Mouse (Mus musculus): Measurements from ENCODE around the gene Aldob. TPM values are rescaled to one million over a fixed set of nuclear protein-coding genes. Genes with fewer than 3 reads are reported as not detected.

Gene Aldob
- polyA plus RNA-seq (2021; fragmentation: Nextera tagmentation): 0.14 and 0.15 TPM in 2 replicates
- long read RNA-seq, experiment 1, partial matches to known transcripts: 1 of 1 reads
- long read RNA-seq, experiment 1, other reads (novel, unspliced or antisense): 0 of 1 reads
- long read RNA-seq, experiment 2: 0 reads

DNA sequence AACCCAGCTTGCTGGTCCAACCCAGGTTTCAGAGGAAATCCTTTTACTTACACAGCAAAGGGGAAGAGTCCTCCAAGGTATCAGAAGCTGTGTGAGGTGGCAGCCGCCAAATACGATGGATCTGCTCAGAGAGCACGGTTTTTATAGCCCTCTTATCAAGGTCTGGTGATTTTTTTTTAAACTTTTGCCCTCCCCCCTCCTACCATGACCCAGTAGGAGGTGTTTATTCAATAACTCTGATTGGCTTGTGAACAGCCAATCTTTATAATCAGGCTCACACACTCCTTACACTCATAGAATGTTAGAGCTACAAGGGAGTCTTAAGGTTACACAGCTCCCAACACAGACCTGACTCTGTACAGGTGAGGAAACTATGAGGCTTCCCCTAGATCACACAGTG, at the start of gene Aldob:
TSS of gene Aldob (minus strand) at position 164 of the 400 bp plus-strand sequence.

DNA sequence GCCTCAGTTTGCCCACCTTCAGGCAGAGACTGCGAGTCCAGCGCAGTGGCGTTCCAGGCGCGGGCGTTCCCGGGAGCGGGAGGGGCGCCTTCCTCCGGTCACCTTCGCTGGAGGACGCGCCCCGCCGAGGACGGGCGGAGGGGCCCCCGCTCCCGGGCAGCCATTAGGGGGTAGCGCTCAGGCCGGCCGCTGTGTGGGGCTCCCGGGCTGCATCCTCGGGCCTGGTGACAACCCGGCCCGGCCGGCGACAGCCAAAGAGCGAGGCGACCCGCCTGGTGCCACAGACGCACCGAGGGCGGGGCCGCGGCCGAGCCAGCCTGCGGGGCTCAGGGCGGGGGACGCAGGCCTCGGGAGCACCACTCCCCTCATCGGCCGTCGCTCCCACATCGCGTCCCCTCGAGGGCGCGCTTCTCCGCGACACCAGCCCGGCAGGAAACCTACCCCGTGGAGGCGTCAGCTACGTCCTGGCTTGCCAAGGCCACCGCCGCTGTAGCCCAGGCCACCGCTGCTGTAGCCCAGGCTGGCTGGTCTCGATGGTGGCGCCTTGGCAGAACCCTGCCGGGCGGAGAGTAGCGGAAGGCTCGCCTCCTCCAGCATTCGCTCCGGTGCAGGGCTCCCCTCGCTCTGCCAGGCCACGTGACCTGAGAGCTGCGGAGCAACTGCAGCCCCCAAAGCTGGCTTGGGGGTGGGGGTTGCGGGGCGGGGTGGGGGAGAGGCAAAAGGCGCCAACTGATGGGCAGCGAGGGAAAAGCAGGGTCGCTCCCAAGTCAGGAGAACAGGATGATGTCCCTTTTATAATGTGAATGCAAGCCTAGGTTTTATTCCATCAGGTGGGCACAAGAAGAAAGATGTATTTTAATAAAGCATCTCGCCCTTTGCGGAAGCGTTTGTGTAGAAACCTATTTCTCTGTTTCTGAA, 48.1 kb upstream of the Aldob start, which contains the start of gene Tmem246:
TSS of gene Tmem246 (minus strand) at position 694 of the 918 bp plus-strand sequence.

DNA sequence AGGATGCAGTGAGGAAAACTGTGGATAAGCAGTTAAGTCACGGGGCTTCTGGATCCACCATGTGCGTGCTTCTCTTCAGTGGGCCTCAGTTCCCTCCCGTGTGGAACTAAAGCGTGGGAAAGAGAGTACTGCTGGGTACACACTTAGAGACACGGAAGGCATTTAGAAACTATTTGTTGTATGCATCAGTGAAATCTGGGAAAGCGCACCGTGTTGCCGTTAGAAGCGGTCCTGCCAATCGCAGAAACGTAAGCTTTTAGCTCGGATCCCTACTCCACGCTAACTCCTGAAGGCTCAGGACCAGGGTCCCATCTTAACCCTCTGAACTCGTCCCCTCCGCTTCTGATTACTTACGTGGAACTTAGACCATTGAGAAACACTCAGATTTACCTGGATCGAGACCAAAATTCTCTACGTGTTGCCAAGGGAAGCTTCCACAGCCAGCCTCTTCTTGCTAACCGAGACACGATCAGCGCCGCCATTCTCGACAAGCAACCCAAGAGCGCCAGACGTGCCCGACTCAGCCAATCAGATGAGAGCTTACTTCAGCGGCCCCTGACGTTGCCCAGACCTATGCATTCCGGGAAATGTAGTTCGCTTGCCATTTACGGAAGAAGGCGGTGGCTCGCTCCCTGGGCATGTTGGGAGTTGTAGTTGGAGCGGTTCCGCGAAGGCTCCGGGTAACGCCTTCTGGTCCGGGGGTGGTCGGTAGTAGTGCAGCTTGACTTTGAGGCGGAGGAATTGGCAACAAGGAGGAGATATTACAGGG, 28.6 kb downstream of the Aldob start, which contains the start of the genes Mrpl50 and Zfp189:
TSS of gene Mrpl50 (minus strand) at position 522 of the 769 bp plus-strand sequence.
TSS of gene Zfp189 (plus strand) at position 605 of the 769 bp plus-strand sequence.

DNA sequence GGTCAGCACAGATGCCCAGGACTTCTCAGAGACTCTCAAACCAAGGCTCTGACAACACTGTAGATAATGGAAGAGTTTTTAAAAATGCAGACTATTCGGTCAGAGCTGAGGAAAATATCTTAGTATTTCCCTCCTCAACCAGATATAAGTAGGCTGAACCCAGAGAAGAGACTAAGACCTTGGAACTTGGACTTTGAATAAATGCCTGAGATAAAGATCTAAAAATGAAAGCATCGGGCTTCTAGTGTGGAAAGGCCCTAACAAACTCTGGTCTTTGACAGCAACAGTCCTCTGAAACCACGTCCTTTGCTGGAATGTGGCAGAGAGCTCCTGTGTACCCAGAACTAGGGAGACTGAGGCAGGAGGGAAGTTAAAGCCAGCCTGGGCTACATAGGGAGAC, 43.0 kb downstream of the Aldob start, which contains the start of gene Baat:
TSS of gene Baat (minus strand) at position 172 of the 400 bp plus-strand sequence.

Other genes with a start within 250 kb of the Aldob start
- gene Acnat2, start 141.4 kb downstream of the Aldob start, polyA plus RNA-seq (2021; fragmentation: Nextera tagmentation): not detected in 2 replicates
- 0.77 TPM in 1 of 2 replicates, not detected in the other for gene Acnat1, start 75.6 kb downstream of the Aldob start, polyA plus RNA-seq (2021; fragmentation: Nextera tagmentation)
- gene Baat, start 43.0 kb downstream of the Aldob start, polyA plus RNA-seq (2021; fragmentation: Nextera tagmentation): 0.06 TPM in 1 of 2 replicates, not detected in the other
- 67.2 and 74.9 TPM in 2 replicates for gene Mrpl50, start 28.5 kb downstream of the Aldob start, polyA plus RNA-seq (2021; fragmentation: Nextera tagmentation)
- gene Zfp189, start 28.4 kb downstream of the Aldob start, polyA plus RNA-seq (2021; fragmentation: Nextera tagmentation): 7.9 and 10.9 TPM in 2 replicates
- gene Tmem246, start 48.3 kb upstream of the Aldob start, polyA plus RNA-seq (2021; fragmentation: Nextera tagmentation): 92.5 and 103 TPM in 2 replicates
- 26.6 and 27.7 TPM in 2 replicates for gene Rnf20, start 82.5 kb upstream of the Aldob start, polyA plus RNA-seq (2021; fragmentation: Nextera tagmentation)
- not detected in 2 replicates for gene Ppp3r2, start 132.5 kb upstream of the Aldob start, polyA plus RNA-seq (2021; fragmentation: Nextera tagmentation)